Mouse (Mus musculus) erythroblast, embryonic 14.5 days (primary cell): ENCODE results near the gene Cd28.

Experiments used
- GATA1 ChIP-seq: IDR thresholded peaks from 2 replicates; pipeline ENCODE4 v1.6.1; 2012; ENCODE audit warnings: low read length, inconsistent platforms, mixed read lengths
- TAL1 ChIP-seq: IDR thresholded peaks from 3 replicates; pipeline ENCODE4 v1.6.1; 2012; ENCODE audit warnings: low read length, inconsistent platforms, mixed read lengths

GRCm38 (mm10) chr1:60762451-60762850, 45.9 kb downstream of the Cd28 start:
- TF ChIP-seq GATA1 (no peak), TAL1 (no peak)
